Mouse (Mus musculus) CH12.LX (cell line): ENCODE results near the gene Hoxc4. TPM values are rescaled to one million over a fixed set of nuclear protein-coding genes. Genes with fewer than 3 reads are reported as not detected.

ENCODE experiments used
- DNase-seq: peaks from one replicate; pipeline ENCODE4 v3.0.0-alpha.2; 2013; ENCODE audit errors: extremely low read depth
- H3K27ac ChIP-seq: 2 replicates; pipeline ENCODE4 v1.5.1; 2012; ENCODE audit warnings: low read depth, mild to moderate bottlenecking, control low read depth, moderate library complexity; ENCODE audit not compliant: insufficient read depth
- H3K27me3 ChIP-seq: replicated peaks from 2 replicates; pipeline ENCODE3; 2012; ENCODE audit warnings: inconsistent platforms
- H3K36me3 ChIP-seq, 2 experiments: replicated peaks in 1 of 2; 2 replicates each; pipeline versions ENCODE3 to v1.6.1; 2012; ENCODE audit warnings: inconsistent platforms in 1 of 2, low read length in 1 of 2, mild to moderate bottlenecking in 1 of 2, mixed read lengths in 1 of 2, moderate library complexity in 1 of 2; ENCODE audit not compliant: control insufficient read depth in 1 of 2, insufficient read depth in 1 of 2
- H3K4me1 ChIP-seq, 2 experiments: 2 replicates each; pipeline ENCODE4 v1.6.1; 2012; ENCODE audit warnings: inconsistent platforms in 1 of 2, moderate library complexity in 1 of 2; ENCODE audit not compliant: insufficient read depth in 2 of 2, control insufficient read depth in 1 of 2
- H3K4me2 ChIP-seq: 2 replicates; pipeline ENCODE4 v1.6.1; 2012; ENCODE audit warnings: low read depth, mild to moderate bottlenecking, control low read depth; ENCODE audit not compliant: poor library complexity, insufficient read depth, severe bottlenecking
- H3K4me3 ChIP-seq, 3 experiments: fragments of 150-350 bp in 1 of 3; sonication (generic) in 1 of 3; replicated peaks in 1 of 3; 2 replicates each; pipeline versions ENCODE3 to v1.5.1; 2011 to 2012; ENCODE audit warnings: low read depth in 2 of 3, low read length in 2 of 3, mild to moderate bottlenecking in 2 of 3, moderate library complexity in 2 of 3, control low read depth in 1 of 3, improper control_type of control experiment in 1 of 3, inconsistent platforms in 1 of 3, mixed read lengths in 1 of 3; ENCODE audit not compliant: poor library complexity in 1 of 3
- H3K79me2 ChIP-seq: replicated peaks from 2 replicates; pipeline ENCODE4 v1.6.1; 2012; ENCODE audit warnings: mild to moderate bottlenecking, moderate library complexity; ENCODE audit not compliant: control insufficient read depth, poor library complexity, insufficient read depth, severe bottlenecking; ENCODE audit errors: extremely low read depth
- H3K9ac ChIP-seq: 2 replicates; pipeline ENCODE4 v1.6.1; 2012; ENCODE audit warnings: low read depth, mild to moderate bottlenecking, control low read depth, moderate library complexity; ENCODE audit not compliant: insufficient read depth
- H3K9me3 ChIP-seq: replicated peaks from 2 replicates; pipeline ENCODE3; 2012; ENCODE audit warnings: low read length, inconsistent platforms, mixed read lengths
- CHD1 ChIP-seq: IDR thresholded peaks from 2 replicates; pipeline ENCODE4 v1.6.1; 2012; ENCODE audit warnings: low read depth, low read length, improper control_type of control experiment, inconsistent platforms
- ELF1 ChIP-seq: IDR thresholded peaks from 2 replicates; pipeline ENCODE4 v1.6.1; 2014; ENCODE audit warnings: low read depth, mild to moderate bottlenecking, inconsistent platforms, low read length, improper control_type of control experiment
- ETS1 ChIP-seq: conservative IDR thresholded peaks from 2 replicates; pipeline ENCODE4 v1.6.1; 2012; ENCODE audit warnings: low read depth, mild to moderate bottlenecking, inconsistent platforms, low read length, improper control_type of control experiment, moderate library complexity
- GABPA ChIP-seq: IDR thresholded peaks from 2 replicates; pipeline ENCODE4 v1.6.1; 2012; ENCODE audit warnings: low read depth, low read length, improper control_type of control experiment, inconsistent platforms; ENCODE audit not compliant: insufficient replicate concordance
- HCFC1 ChIP-seq: IDR thresholded peaks from 2 replicates; pipeline ENCODE4 v1.6.1; 2012; ENCODE audit warnings: low read depth, mild to moderate bottlenecking, inconsistent platforms, low read length, improper control_type of control experiment
- IRF4 ChIP-seq: IDR thresholded peaks from 2 replicates; pipeline ENCODE4 v1.6.1; 2014; ENCODE audit warnings: low read depth, mild to moderate bottlenecking, inconsistent platforms, low read length, improper control_type of control experiment
- JUN ChIP-seq: IDR thresholded peaks from 2 replicates; pipeline ENCODE4 v1.6.1; 2011; ENCODE audit warnings: low read depth, mild to moderate bottlenecking, low read length, improper control_type of control experiment, moderate library complexity; ENCODE audit not compliant: insufficient read depth
- MXI1 ChIP-seq: IDR thresholded peaks from 2 replicates; pipeline ENCODE4 v1.6.1; 2011; ENCODE audit warnings: mild to moderate bottlenecking, low read depth, low read length, improper control_type of control experiment
- NRF1 ChIP-seq: IDR thresholded peaks from 2 replicates; pipeline ENCODE4 v1.6.1; 2014; ENCODE audit warnings: low read depth, mild to moderate bottlenecking, inconsistent platforms, low read length, improper control_type of control experiment, moderate library complexity
- POLR2AphosphoS2 ChIP-seq: IDR thresholded peaks from 2 replicates; pipeline ENCODE4 v1.6.1; 2011; ENCODE audit warnings: low read depth, low read length, improper control_type of control experiment
- SIN3A ChIP-seq: IDR thresholded peaks from 2 replicates; pipeline ENCODE4 v1.6.1; 2012; ENCODE audit warnings: low read length, improper control_type of control experiment, inconsistent platforms
- SMC3 ChIP-seq: IDR thresholded peaks from 2 replicates; pipeline ENCODE4 v1.6.1; 2011; ENCODE audit warnings: low read depth, low read length, improper control_type of control experiment
- TCF12 ChIP-seq: IDR thresholded peaks from 2 replicates; pipeline ENCODE4 v1.6.1; 2014; ENCODE audit warnings: low read depth, mild to moderate bottlenecking, inconsistent platforms, low read length, improper control_type of control experiment
- UBTF ChIP-seq: IDR thresholded peaks from 2 replicates; pipeline ENCODE4 v1.6.1; 2012; ENCODE audit warnings: low read depth, mild to moderate bottlenecking, inconsistent platforms, low read length, improper control_type of control experiment, moderate library complexity
- USF1 ChIP-seq: IDR thresholded peaks from 2 replicates; pipeline ENCODE4 v1.6.1; 2014; ENCODE audit warnings: low read depth, mild to moderate bottlenecking, inconsistent platforms, low read length, improper control_type of control experiment
- ZC3H11A ChIP-seq: IDR thresholded peaks from 2 replicates; pipeline ENCODE4 v1.6.1; 2012; ENCODE audit warnings: low read depth, mild to moderate bottlenecking, inconsistent platforms, low read length, improper control_type of control experiment
- ZKSCAN1 ChIP-seq: IDR thresholded peaks from 2 replicates; pipeline ENCODE4 v1.6.1; 2012; ENCODE audit warnings: low read depth, inconsistent platforms, low read length, improper control_type of control experiment, borderline replicate concordance
- ZNF384 ChIP-seq: IDR thresholded peaks from 2 replicates; pipeline ENCODE4 v1.6.1; 2012; ENCODE audit warnings: low read depth, low read length, improper control_type of control experiment, inconsistent platforms
- dilution Hi-C: fragments of 300-500 bp; cut with MboI; formaldehyde crosslinking; loops from 2 replicates; pipeline ENCODE4 v1.14.3; 2020; ENCODE audit warnings: low sequenced_read_pairs; ENCODE audit not compliant: extremely low pct_unique_long_range_greater_than_20kb, extremely low pct_ligation_motif_present
- in situ Hi-C: fragments of 300-500 bp; cut with MboI; formaldehyde crosslinking; loops from 3 replicates; pipeline ENCODE4 v1.14.3; 2019; ENCODE audit warnings: low sequenced_read_pairs, low pct_ligation_motif_present, low pct_unique_long_range_greater_than_20kb, mixed read lengths
- polyA plus RNA-seq: library from polyadenylated mRNA; unstranded; fragments of >175 nt; gene quantifications from 2 replicates; pipeline ENCODE4 v1.2.1, GENCODE M21; 2012; ENCODE audit warnings: low read depth; ENCODE audit not compliant: insufficient read length
- total RNA-seq, 2 experiments: library from RNA; depleted of rRNA; stranded (reverse); fragments of 300-350 nt in 1 of 2; fragments of >200 nt in 1 of 2; gene quantifications; 2 replicates each; pipeline ENCODE4 v1.2.3; 2012 to 2014

Gene Hoxc4
- total and polyA plus RNA-seq, 3 experiments, result 5.7 to 31.7 (median 8.6) TPM

DNA sequence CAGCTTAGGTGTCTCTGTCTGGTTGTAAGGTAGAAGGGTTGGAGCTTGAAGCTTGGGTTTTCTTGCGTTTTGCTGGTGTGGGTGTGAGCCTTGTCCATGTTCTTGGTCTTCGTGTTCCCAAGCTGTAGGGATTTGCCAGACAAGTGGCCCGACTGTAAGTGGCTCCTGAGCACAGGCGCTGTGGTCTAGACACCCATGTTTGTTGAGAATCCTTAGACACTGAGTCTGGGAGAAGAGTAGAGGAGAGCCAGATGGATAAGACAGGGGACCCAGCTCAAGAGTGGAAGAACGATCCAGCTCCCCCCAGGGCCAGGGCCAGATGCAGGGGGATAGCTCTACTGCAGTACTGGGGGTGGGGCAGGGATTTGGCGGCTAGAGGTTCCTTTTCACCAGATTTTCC is 46.0 kb upstream of the Hoxc4 start:
- no peak overlapping the region for H3K9ac ChIP-seq
- no peak for DNase-seq
- dilution Hi-C loops (no loop called here), in situ Hi-C loops (no loop called here)
- H3K4me2 ChIP-seq, result 0 out of 2 replicates have a peak overlapping the region, but pooled peaks have one; percentile 0
- H3K4me3 ChIP-seq, result no peak overlapping the region
- no peak overlapping the region for H3K27ac ChIP-seq
- no peaks in the 10 kb centered on the region for H3K36me3 ChIP-seq
- H3K79me2 ChIP-seq, result no peaks in the 10 kb centered on the region
- no peaks in the 10 kb centered on the region for H3K9me3 ChIP-seq
- peaks cover 92% of the 10 kb centered on the region for H3K27me3 ChIP-seq
- H3K4me1 ChIP-seq, result peaks cover 5 to 8% of the 10 kb centered on the region in 2 experiments
- TF ChIP-seq GABPA (no peak), ZC3H11A (no peak), ZNF384 (no peak), NRF1 (no peak), JUN (no peak), ETS1 (no peak), USF1 (no peak), ZKSCAN1 (no peak), UBTF (no peak)

DNA sequence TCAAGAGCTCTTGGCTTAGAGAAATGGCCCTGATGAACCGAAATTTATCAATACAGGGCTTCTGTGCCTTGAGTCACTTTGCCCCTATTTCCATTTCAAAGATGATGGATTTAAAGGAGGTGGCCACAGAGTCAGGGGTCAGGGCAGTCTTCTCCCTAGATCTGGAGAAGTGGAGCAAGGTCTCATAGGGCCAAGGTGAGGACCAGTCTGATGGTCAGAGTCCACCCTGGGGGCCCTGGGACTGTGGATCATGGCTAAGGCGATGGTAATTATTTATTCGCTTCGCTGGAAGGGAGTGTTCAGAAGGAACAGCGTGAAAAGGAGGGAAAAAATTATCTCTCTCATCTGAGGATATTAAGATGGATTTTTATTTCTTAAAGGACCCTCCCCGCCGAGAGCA is 43.7 kb upstream of the Hoxc4 start:
- no peak overlapping the region for H3K4me3 ChIP-seq
- no peak overlapping the region for H3K9ac ChIP-seq
- H3K4me1 ChIP-seq, result peaks cover 5 to 27% of the 10 kb centered on the region in 2 experiments
- no peak overlapping the region for H3K4me2 ChIP-seq
- H3K27ac ChIP-seq, result no peak overlapping the region
- TF ChIP-seq SIN3A, result no peak
- no peak for TF ChIP-seq SMC3
- no peak for TF ChIP-seq CHD1
- no peak for TF ChIP-seq ELF1
- TF ChIP-seq TCF12, result no peak
- no peak for TF ChIP-seq POLR2AphosphoS2
- TF ChIP-seq JUN, result no peak
- no peak for TF ChIP-seq ZC3H11A
- TF ChIP-seq HCFC1, result no peak
- TF ChIP-seq IRF4, result no peak
- TF ChIP-seq MXI1, result no peak
- H3K27me3 ChIP-seq, result peaks cover 92% of the 10 kb centered on the region
- H3K79me2 ChIP-seq, result no peaks in the 10 kb centered on the region
- no peaks in the 10 kb centered on the region for H3K36me3 ChIP-seq
- in situ Hi-C loops (no loop called here), dilution Hi-C loops (no loop called here)
- DNase-seq, result no peak
- no peaks in the 10 kb centered on the region for H3K9me3 ChIP-seq
